Mouse (Mus musculus): Measurements from ENCODE around the gene Slc7a10.
A peak's percentile ranks its signal among the peaks of the same experiment; 100 is the strongest.

DNA sequence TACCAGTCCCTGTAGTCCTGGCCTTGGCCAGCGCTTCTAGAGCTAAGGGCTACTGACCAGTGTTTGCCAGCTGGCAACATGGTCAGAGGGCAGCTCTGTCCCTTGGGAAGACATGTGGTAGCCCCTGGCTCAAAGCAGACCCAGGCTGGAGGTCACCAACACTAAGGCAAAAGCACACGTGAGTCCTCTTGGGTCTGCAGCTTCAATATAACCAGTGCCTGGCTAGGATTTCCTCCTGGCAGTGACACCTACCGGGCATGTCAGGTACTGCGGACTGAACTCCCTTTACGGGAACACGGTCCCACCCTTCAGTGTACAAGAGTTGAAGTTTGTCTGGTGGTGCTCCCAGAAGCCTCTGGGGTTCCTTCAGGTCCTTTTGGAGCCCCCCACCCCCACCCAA lies 16.8 kb upstream of the Slc7a10 start:
- TF ChIP-seq ELF1 (IDR thresholded peaks at IDR 0.05; ENCODE audit: low read depth, low read length) (no peak), HCFC1 (IDR thresholded peaks at IDR 0.05; ENCODE audit: low read depth, low read length) (no peak), CHD1 (IDR thresholded peaks at IDR 0.05; ENCODE audit: low read depth, low read length) (no peak), KAT2A (conservative IDR thresholded peaks at IDR 0.05; ENCODE audit: low read depth, low read length) (no peak), GATA1 (IDR thresholded peaks at IDR 0.05; ENCODE audit: low read depth, low read length) (no peak), POLR2A (IDR thresholded peaks at IDR 0.05; ENCODE audit: control insufficient read depth in 1 of 2, insufficient read depth in 1 of 2, low read depth in 1 of 2, low read length in 2 of 2, poor library complexity in 1 of 2) (no peak), RAD21 (IDR thresholded peaks at IDR 0.05; ENCODE audit: low read depth, low read length) (peak; percentile 73), EP300 (IDR thresholded peaks at IDR 0.05; ENCODE audit: low read depth in 1 of 2, low read length in 2 of 2) (no peak)

Measured in MEL (cell line).